Comparison of ENCODE assay signal across 8 mouse cellular contexts in the genomic region with DNA sequence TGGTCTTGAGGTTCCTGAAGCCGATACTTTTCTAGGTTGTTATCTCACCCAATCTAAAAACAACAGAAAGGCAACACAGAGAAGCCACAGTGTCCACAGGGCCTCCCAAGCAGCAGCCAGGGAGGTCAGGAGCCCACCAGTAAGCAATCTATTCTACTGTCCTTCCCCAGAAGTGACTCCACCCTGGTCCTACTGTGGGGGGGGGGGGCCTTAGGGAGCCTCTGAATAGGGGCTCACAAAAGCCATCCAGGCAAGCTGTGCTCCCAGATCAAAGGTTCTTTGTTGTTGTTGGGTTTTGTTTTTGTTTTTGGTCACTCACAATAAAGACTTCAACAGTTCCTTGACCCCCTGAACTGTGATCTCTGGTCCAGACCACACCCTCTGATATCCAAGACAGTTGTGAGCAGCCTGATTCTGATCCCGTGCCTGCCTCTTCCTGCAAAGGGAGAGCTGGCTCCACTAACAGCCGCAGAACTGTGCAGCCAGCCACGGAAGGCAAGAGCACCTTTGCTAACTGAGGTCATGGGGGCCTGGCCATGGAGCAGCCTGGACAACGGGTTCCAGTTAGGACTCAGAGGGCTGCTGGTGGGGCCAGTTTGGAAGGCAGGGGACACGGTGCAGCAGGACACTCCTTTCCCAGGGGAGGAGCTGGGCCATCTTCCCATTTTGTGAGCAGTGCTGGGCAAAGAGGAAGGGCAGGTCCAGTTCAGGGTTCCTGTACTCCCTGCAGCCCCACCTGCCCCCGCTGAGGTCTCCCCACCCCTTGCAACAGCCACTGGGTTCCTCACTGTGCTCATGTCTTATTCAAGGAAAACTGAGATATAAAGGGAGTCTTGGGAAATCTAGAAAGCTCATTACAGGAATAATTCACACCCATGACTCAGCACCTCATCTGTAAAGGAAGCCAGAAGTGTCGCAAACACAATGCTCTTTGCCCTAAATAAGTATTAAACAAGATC. TPM values are rescaled to one million over a fixed set of nuclear protein-coding genes. Genes with fewer than 3 reads are reported as not detected.
DNase-seq lines count a peak whose midpoint lies in the region; ATAC-seq and TF ChIP-seq lines count a peak whose summit lies in the region.

No protein-coding gene starts in this region.

- ATAC-seq in heart, embryonic 12.5 days (ENCODE audit: insufficient number of reproducible peaks, low FRiP score): peak; percentile 62
- ATAC-seq in kidney, embryonic 15.5 days (replicated peaks; ENCODE audit: low FRiP score): peak; percentile 77
- ATAC-seq in erythroblast, adult 5-6 weeks (replicated peaks; ENCODE audit: low FRiP score, poor library complexity, severe bottlenecking): no peak

- H3K4me1 ChIP-seq in heart, embryonic 12.5 days (replicated peaks): peaks cover 17% of the 10 kb centered on the region
- H3K4me1 ChIP-seq in kidney, embryonic 15.5 days: peaks cover 26% of the 10 kb centered on the region
- peaks cover 39% of the 10 kb centered on the region for H3K4me1 ChIP-seq in thymus, adult 2 months (replicated peaks; ENCODE audit: control insufficient read depth, insufficient read depth, low read length)

- no peak overlapping the region for H3K4me3 ChIP-seq in heart, embryonic 12.5 days
- no peak overlapping the region for H3K4me3 ChIP-seq in kidney, embryonic 15.5 days (replicated peaks)
- no peak overlapping the region for H3K4me3 ChIP-seq in thymus, adult 2 months (ENCODE audit: control insufficient read depth, insufficient read depth, low read length)

- TF ChIP-seq POLR2A in thymus, adult 2 months (IDR thresholded peaks at IDR 0.05; ENCODE audit: control insufficient read depth, extremely low read depth, insufficient read depth, low read length, poor library complexity): no peak

- H3K9me3 ChIP-seq in heart, embryonic 12.5 days (replicated peaks): no peaks in the 10 kb centered on the region
- H3K9me3 ChIP-seq in kidney, embryonic 15.5 days (replicated peaks): no peaks in the 10 kb centered on the region

- H3K4me2 ChIP-seq in heart, embryonic 12.5 days: no peak overlapping the region
- no peak overlapping the region for H3K4me2 ChIP-seq in kidney, embryonic 15.5 days

- WGBS in heart, embryonic 12.5 days: 28% methylated on average over 8 of the region's 8 CpGs
- WGBS in kidney, embryonic 15.5 days: 17% methylated on average over 8 of the region's 8 CpGs
- WGBS in thymus, adult 2 months: 53% methylated on average over 8 of the region's 8 CpGs

- no peak overlapping the region for H3K9ac ChIP-seq in heart, embryonic 12.5 days
- H3K9ac ChIP-seq in kidney, embryonic 15.5 days: no peak overlapping the region

- peak; percentile 56 for DNase-seq in MN1 (ENCODE audit: low spot score)
- peak; percentile 81 for DNase-seq in adrenal gland, postnatal 10 days
- DNase-seq in lung, postnatal 4 days: peak; percentile 81 to 83
- no peak for DNase-seq in left cerebral cortex, postnatal 14 days (ENCODE audit: low spot score in 2 of 2)
- DNase-seq in thymus, adult 2 months: no peak

- H3K27ac ChIP-seq in heart, embryonic 12.5 days (ENCODE audit: poor library complexity, severe bottlenecking): 0 out of 2 replicates have a peak overlapping the region, but pooled peaks have one; percentile 10
- 0 out of 2 replicates have a peak overlapping the region, but pooled peaks have one; percentile 30 for H3K27ac ChIP-seq in kidney, embryonic 15.5 days
- H3K27ac ChIP-seq in thymus, adult 2 months (ENCODE audit: control insufficient read depth, insufficient read depth, low read length): no peak overlapping the region; the same call in 1 of the 2 replicates

- no peaks in the 10 kb centered on the region for H3K36me3 ChIP-seq in heart, embryonic 12.5 days
- no peaks in the 10 kb centered on the region for H3K36me3 ChIP-seq in kidney, embryonic 15.5 days
- H3K36me3 ChIP-seq in thymus, adult 2 months (ENCODE audit: control insufficient read depth, insufficient read depth, low read length): no peaks in the 10 kb centered on the region

- no peaks in the 10 kb centered on the region for H3K27me3 ChIP-seq in heart, embryonic 12.5 days (replicated peaks)
- H3K27me3 ChIP-seq in kidney, embryonic 15.5 days: no peaks in the 10 kb centered on the region
- no peaks in the 10 kb centered on the region for H3K27me3 ChIP-seq in thymus, adult 2 months (ENCODE audit: control insufficient read depth, insufficient read depth, low read length)

- no peak for TF ChIP-seq CTCF in thymus, adult 2 months (IDR thresholded peaks at IDR 0.05; ENCODE audit: borderline replicate concordance, control insufficient read depth, extremely low read depth, insufficient read depth, low read length, poor library complexity)

- intact Hi-C loops in left cerebral cortex, postnatal 14 days (cut with DNase I): no loop called here

RNA-seq across cellular contexts. Expression of a gene that starts 18.9 kb away (rescaled TPM):
- 10 to 100 TPM; 83.4 to 91.1 TPM for total RNA-seq in adrenal gland, postnatal 10 days (2021)
- polyA plus RNA-seq in heart, embryonic 12.5 days (2016; fragmentation: Nextera tagmentation; extraction: Ambion mirVana): 38.8 and 45.0 TPM in 2 replicates
- polyA plus RNA-seq in kidney, embryonic 15.5 days (2015; fragmentation: Nextera tagmentation; extraction: Ambion mirVana): 78.2 and 80.3 TPM in 2 replicates
- total RNA-seq in left cerebral cortex, postnatal 14 days (2021): 10 to 100 TPM; 28.3 to 46.4 TPM
- polyA plus RNA-seq in thymus, adult 2 months (2012; rRNA removed): 613 and 674 TPM in 2 replicates
- 13.4 and 14.8 TPM in 2 replicates for total RNA-seq in erythroblast, adult 5-6 weeks (2015; ENCODE audit: low replicate concordance)
- total RNA-seq in erythroblast, adult 5-6 weeks (2017; ENCODE audit: low replicate concordance): 14.1 and 20.5 TPM in 2 replicates

Comparison
In these comparisons a context has a peak if more than half of its experiments do, and no peak if none do; other contexts are left out.
1. DNase-seq: peak in MN1 (single experiment), adrenal gland, postnatal 10 days (single experiment) and lung, postnatal 4 days (2 of 2); none in left cerebral cortex, postnatal 14 days (0 of 2) and thymus, adult 2 months (single experiment).